Mouse (Mus musculus): ENCODE measurements at regions not wholly inside any gene's neighbourhood (a gene's known extent, or its start where the extent isn't known, plus 50 kb on each side); places are given as distances from the start of the nearest gene placed in this dataset.

DNA sequence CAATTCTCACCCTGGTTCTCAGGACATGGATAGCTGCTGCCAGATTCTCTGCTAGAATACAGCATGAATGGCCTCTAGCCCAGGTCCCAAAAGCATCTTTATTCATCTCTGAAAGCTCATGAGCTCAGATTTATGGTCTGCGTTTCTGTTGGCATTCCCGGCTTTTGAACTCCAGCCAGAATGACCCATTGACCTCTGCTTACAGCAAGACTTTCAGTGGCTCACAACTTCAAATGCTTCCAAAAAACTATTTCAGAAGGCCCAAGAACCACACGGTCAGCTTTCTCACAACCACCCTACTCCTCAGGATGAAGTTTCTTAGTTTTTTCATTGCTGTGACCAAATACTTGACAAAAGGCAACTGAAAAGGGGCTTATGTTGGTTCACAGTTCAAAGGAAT lies 729.9 kb upstream of the Car8 start:
- no peaks in the 10 kb centered on the region for H3K27me3 ChIP-seq (ENCODE audit: control insufficient read depth, insufficient read depth, low read length)
- no peak overlapping the region for H3K9ac ChIP-seq (ENCODE audit: low read depth, low read length)
- no peaks in the 10 kb centered on the region for H3K79me2 ChIP-seq (replicated peaks; ENCODE audit: control insufficient read depth, insufficient read depth, low read length)
- no peak for DNase-seq
- no peaks in the 10 kb centered on the region for H3K4me1 ChIP-seq (ENCODE audit: control insufficient read depth, insufficient read depth, low read length)
- 58% methylated on average over 3 of the region's 3 CpGs for WGBS
- H3K27ac ChIP-seq: no peak overlapping the region
- intact Hi-C loops (cut with DNase I): no loop called here
- H3K4me3 ChIP-seq: no peak overlapping the region
- TF ChIP-seq POLR2A (IDR thresholded peaks at IDR 0.05; ENCODE audit: insufficient read depth, low read depth, low read length): no peak
- no peak for TF ChIP-seq EP300 (IDR thresholded peaks at IDR 0.05; ENCODE audit: insufficient read depth, low read depth, low read length)
- TF ChIP-seq CTCF (IDR thresholded peaks at IDR 0.05): no peak
- H3K36me3 ChIP-seq (ENCODE audit: control insufficient read depth, insufficient read depth, low read length): no peaks in the 10 kb centered on the region

DNA sequence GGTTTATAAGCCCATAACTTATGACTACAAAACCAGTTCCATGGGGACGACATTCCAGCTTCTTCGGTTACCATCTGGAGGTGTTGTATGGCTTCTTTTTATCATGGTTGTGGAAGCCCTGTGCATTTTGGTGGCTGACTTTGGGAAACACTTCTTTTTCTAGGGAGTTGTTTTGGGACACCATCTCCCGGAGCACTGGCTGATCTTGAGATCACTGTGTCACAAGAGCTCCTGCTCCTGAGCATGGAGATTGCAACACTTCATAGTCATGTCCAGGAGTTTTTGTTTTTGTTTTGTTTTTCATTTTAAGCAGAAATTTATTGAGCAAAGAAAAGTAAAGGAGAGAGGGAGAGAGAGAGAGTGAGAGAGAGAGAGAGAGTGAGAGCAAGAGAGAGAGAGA lies 729.1 kb upstream of the Car8 start:
- WGBS: 89% methylated on average over 3 of the region's 3 CpGs

DNA sequence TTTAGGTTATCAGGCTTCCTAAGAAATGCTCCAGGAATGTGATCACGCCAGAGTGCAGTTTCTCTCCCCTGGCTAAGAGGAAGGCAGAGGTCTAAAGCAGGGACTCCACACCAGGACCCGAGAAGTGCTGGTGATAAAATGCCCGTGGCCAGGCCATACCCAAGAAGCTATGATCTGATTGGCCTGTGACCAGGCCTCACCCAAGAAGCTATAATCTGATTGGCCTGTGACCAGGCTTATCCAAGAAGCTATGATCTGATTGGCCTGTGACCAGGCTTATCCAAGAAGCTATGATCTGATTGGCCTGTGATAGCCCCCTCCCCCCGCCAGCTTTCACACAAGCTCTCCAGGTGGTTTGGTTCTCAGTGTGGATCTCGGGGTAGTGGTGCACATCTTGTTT lies 726.7 kb upstream of the Car8 start:
- H3K4me1 ChIP-seq (ENCODE audit: control insufficient read depth, insufficient read depth, low read length): peaks cover 2% of the 10 kb centered on the region
- no peaks in the 10 kb centered on the region for H3K27me3 ChIP-seq (ENCODE audit: control insufficient read depth, insufficient read depth, low read length)
- no peaks in the 10 kb centered on the region for H3K79me2 ChIP-seq (replicated peaks; ENCODE audit: control insufficient read depth, insufficient read depth, low read length)
- TF ChIP-seq EP300 (IDR thresholded peaks at IDR 0.05; ENCODE audit: insufficient read depth, low read depth, low read length) (no peak), CTCF (IDR thresholded peaks at IDR 0.05) (no peak), POLR2A (IDR thresholded peaks at IDR 0.05; ENCODE audit: insufficient read depth, low read depth, low read length) (no peak)
- no peaks in the 10 kb centered on the region for H3K36me3 ChIP-seq (ENCODE audit: control insufficient read depth, insufficient read depth, low read length)
- H3K9ac ChIP-seq (ENCODE audit: low read depth, low read length): no peak overlapping the region
- no peak overlapping the region for H3K4me3 ChIP-seq
- intact Hi-C loops (cut with DNase I): no loop called here
- peak in 1 of 2 experiments; percentile 8 for DNase-seq
- WGBS: 66% methylated on average over 5 of the region's 5 CpGs
- no peak overlapping the region for H3K27ac ChIP-seq

More for the DNA sequence above, 729.1 kb upstream of the Car8 start:
- Histone ChIP-seq H3K27ac (no peak overlapping the region), H3K36me3 (ENCODE audit: control insufficient read depth, insufficient read depth, low read length) (no peaks in the 10 kb centered on the region), H3K4me3 (no peak overlapping the region), H3K79me2 (replicated peaks; ENCODE audit: control insufficient read depth, insufficient read depth, low read length) (no peaks in the 10 kb centered on the region), H3K9ac (ENCODE audit: low read depth, low read length) (no peak overlapping the region), H3K27me3 (ENCODE audit: control insufficient read depth, insufficient read depth, low read length) (no peaks in the 10 kb centered on the region), H3K4me1 (ENCODE audit: control insufficient read depth, insufficient read depth, low read length) (no peaks in the 10 kb centered on the region)
- no peak for TF ChIP-seq EP300 (IDR thresholded peaks at IDR 0.05; ENCODE audit: insufficient read depth, low read depth, low read length)
- no peak for TF ChIP-seq POLR2A (IDR thresholded peaks at IDR 0.05; ENCODE audit: insufficient read depth, low read depth, low read length)
- no peak for TF ChIP-seq CTCF (IDR thresholded peaks at IDR 0.05)
- DNase-seq: no peak
- intact Hi-C loops (cut with DNase I): no loop called here

DNA sequence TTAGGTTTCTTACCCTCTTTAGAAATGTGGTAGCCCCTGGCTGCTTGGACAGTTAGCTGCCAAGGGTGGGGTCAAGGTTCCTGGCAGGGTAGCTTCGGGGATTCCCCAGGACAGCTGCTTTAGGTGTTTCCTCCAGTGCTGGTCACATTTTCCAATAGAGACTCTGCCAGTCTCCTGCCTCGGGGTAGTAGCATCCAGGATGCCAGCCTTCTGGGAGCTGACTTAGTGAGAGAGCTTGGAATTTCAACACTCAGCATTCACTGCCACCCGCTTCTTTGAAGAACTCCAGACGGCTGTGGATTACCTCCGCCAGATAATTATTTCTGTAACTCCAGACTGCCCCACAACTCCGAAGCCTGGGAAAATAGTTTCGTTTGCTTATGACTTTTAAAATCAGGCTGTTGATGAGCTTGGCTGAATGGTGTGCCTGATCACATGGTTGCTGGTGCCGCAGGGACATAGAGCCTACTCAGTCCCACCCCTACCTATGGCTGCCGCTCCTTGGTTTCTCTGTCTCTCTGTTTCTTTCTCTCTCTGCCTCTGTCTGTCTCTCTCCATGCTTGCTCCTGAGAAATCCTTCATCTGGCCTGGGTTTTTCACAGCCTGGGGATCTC lies 724.2 kb upstream of the Car8 start:
- intact Hi-C loops (cut with DNase I): no loop called here
- TF ChIP-seq CTCF (IDR thresholded peaks at IDR 0.05) (no peak), EP300 (IDR thresholded peaks at IDR 0.05; ENCODE audit: insufficient read depth, low read depth, low read length) (no peak), POLR2A (IDR thresholded peaks at IDR 0.05; ENCODE audit: insufficient read depth, low read depth, low read length) (no peak)
- no peaks in the 10 kb centered on the region for H3K36me3 ChIP-seq (ENCODE audit: control insufficient read depth, insufficient read depth, low read length)
- no peaks in the 10 kb centered on the region for H3K27me3 ChIP-seq (ENCODE audit: control insufficient read depth, insufficient read depth, low read length)
- H3K4me1 ChIP-seq (ENCODE audit: control insufficient read depth, insufficient read depth, low read length): peaks cover 2% of the 10 kb centered on the region
- no peaks in the 10 kb centered on the region for H3K79me2 ChIP-seq (replicated peaks; ENCODE audit: control insufficient read depth, insufficient read depth, low read length)
- H3K4me3 ChIP-seq: no peak overlapping the region
- H3K9ac ChIP-seq (ENCODE audit: low read depth, low read length): no peak overlapping the region
- 30% methylated on average over 9 of the region's 9 CpGs for WGBS
- H3K27ac ChIP-seq: no peak overlapping the region
- DNase-seq: peak in 1 of 2 experiments; percentile 9

DNA sequence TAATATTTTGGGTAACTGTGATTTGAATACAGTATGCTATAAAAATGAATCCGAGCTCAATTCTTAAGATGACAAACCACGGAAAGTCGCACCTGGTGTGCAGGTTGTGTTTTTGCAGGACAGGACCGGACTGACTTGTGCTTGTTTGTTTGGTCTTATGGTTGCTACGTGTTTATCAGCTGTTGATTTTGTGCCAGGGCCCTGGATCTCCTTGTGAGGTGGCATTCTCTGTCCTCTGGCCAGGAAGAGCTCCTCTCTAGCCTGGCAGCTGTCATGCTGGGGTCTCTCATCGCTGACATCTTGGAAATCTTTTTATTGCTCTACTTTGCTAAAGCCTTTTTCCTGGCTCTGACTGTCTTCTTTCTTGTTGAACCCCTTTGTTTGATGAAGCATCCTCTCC lies 723.0 kb upstream of the Car8 start:
- H3K9ac ChIP-seq (ENCODE audit: low read depth, low read length): no peak overlapping the region
- peak; percentile 30 to 56 for DNase-seq
- H3K27ac ChIP-seq: no peak overlapping the region
- no peaks in the 10 kb centered on the region for H3K36me3 ChIP-seq (ENCODE audit: control insufficient read depth, insufficient read depth, low read length)
- TF ChIP-seq CTCF (IDR thresholded peaks at IDR 0.05) (no peak), EP300 (IDR thresholded peaks at IDR 0.05; ENCODE audit: insufficient read depth, low read depth, low read length) (0 out of 2 replicates have a peak, but pooled peaks have one; percentile 22)
- WGBS: 57% methylated on average over 6 of the region's 6 CpGs
- H3K27me3 ChIP-seq (ENCODE audit: control insufficient read depth, insufficient read depth, low read length): no peaks in the 10 kb centered on the region
- H3K79me2 ChIP-seq (replicated peaks; ENCODE audit: control insufficient read depth, insufficient read depth, low read length): no peaks in the 10 kb centered on the region
- intact Hi-C loops (cut with DNase I): no loop called here
- no peak overlapping the region for H3K4me3 ChIP-seq
- H3K4me1 ChIP-seq (ENCODE audit: control insufficient read depth, insufficient read depth, low read length): peaks cover 2% of the 10 kb centered on the region

DNA sequence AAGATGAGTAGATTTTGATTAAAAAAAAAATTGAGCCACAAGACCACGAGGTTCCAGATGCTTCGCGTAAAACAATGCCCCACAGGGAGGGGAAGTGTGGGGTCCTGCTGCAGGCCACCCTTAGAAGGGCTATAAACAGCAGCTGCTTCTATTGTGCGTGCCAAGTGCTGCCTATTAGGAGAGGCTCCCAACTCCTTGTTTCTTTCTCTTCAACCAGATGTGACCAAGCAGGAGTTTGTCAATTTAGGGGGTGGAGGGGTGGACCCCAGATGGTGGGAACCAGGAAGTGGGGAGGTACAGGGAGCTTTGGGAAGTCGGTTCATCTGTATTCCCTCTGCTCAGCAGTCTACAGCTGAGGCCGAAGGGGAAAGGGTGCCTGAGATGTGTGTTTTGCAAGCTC lies 718.9 kb upstream of the Car8 start:
- 38% methylated on average over 6 of the region's 6 CpGs for whole genome bisulfite sequencing
- no peak overlapping the region for H3K27ac ChIP-seq
- intact Hi-C loops (cut with DNase I): loop anchor here (10.0 kb wide), 1 partner anchor 137 kb away; no protein-coding TSS in a partner anchor

More for the DNA sequence above, 718.9 kb upstream of the Car8 start:
- H3K36me3 ChIP-seq (ENCODE audit: control insufficient read depth, insufficient read depth, low read length): no peaks in the 10 kb centered on the region
- H3K9ac ChIP-seq (ENCODE audit: low read depth, low read length): no peak overlapping the region
- H3K4me3 ChIP-seq: no peak overlapping the region
- DNase-seq: peak in 1 of 2 experiments; percentile 20
- H3K4me1 ChIP-seq (ENCODE audit: control insufficient read depth, insufficient read depth, low read length): peaks cover 11% of the 10 kb centered on the region
- TF ChIP-seq POLR2A (IDR thresholded peaks at IDR 0.05; ENCODE audit: insufficient read depth, low read depth, low read length) (no peak), EP300 (IDR thresholded peaks at IDR 0.05; ENCODE audit: insufficient read depth, low read depth, low read length) (no peak), CTCF (IDR thresholded peaks at IDR 0.05) (no peak)
- no peaks in the 10 kb centered on the region for H3K79me2 ChIP-seq (replicated peaks; ENCODE audit: control insufficient read depth, insufficient read depth, low read length)
- no peaks in the 10 kb centered on the region for H3K27me3 ChIP-seq (ENCODE audit: control insufficient read depth, insufficient read depth, low read length)
